Comparison of ENCODE assay signal across 11 mouse cellular contexts in the genomic region with DNA sequence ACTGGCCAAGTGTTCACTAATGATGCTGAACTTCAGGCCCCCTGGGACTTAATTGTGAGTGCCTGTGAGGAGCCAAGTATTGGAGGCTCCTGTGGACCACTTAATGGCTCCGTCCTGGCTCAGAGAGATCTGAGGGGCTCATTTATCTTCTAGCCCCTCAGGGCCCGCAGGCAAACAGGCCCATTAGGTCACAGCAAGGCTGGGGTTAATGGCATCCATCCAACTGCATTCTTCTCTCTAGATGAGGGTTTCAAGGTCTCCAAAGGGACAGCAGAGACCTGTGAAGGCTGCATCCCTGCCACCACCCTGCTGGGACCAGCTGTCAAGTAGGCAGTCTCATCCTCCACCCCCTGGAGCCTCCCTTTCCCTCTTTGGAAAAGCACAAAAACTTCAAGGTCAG. TPM values are rescaled to one million over a fixed set of nuclear protein-coding genes. Genes with fewer than 3 reads are reported as not detected.
A peak's percentile ranks its signal among the peaks of the same experiment; 100 is the strongest.
DNase-seq lines count a peak whose midpoint lies in the region; ATAC-seq and TF ChIP-seq lines count a peak whose summit lies in the region.
"Had no signal": no experiment of that assay in that cellular context is flagged by ENCODE, and none has a peak within 500 bp of the region (broad histone marks: within the 10 kb centered on the region; RNA-seq: fewer than 3 reads in every experiment).

No protein-coding gene starts in this region.

- no peak for TF ChIP-seq CTCF in thymus, adult 2 months (IDR thresholded peaks at IDR 0.05; ENCODE audit: borderline replicate concordance, control insufficient read depth, extremely low read depth, insufficient read depth, low read length, poor library complexity)

- peaks cover 39% of the 10 kb centered on the region for H3K4me1 ChIP-seq in heart, embryonic 10.5 days
- H3K4me1 ChIP-seq in forebrain, embryonic 13.5 days: peaks cover 26% of the 10 kb centered on the region
- peaks cover 34% of the 10 kb centered on the region for H3K4me1 ChIP-seq in midbrain, embryonic 10.5 days
- H3K4me1 ChIP-seq in thymus, adult 2 months (replicated peaks; ENCODE audit: control insufficient read depth, insufficient read depth, low read length): peaks cover 36% of the 10 kb centered on the region

- H3K9me3 ChIP-seq in heart, embryonic 10.5 days: no peaks in the 10 kb centered on the region
- no peaks in the 10 kb centered on the region for H3K9me3 ChIP-seq in forebrain, embryonic 13.5 days (replicated peaks)
- H3K9me3 ChIP-seq in midbrain, embryonic 10.5 days (replicated peaks): no peaks in the 10 kb centered on the region
- H3K9me3 ChIP-seq: lung, embryonic 15.5 days had no signal

- H3K9ac ChIP-seq in forebrain, embryonic 13.5 days: no peak overlapping the region
- H3K9ac ChIP-seq: lung, embryonic 15.5 days had no signal

- no peaks in the 10 kb centered on the region for H3K36me3 ChIP-seq in heart, embryonic 10.5 days
- no peaks in the 10 kb centered on the region for H3K36me3 ChIP-seq in forebrain, embryonic 13.5 days (ENCODE audit: poor library complexity, severe bottlenecking)
- no peaks in the 10 kb centered on the region for H3K36me3 ChIP-seq in midbrain, embryonic 10.5 days
- H3K36me3 ChIP-seq in thymus, adult 2 months (ENCODE audit: control insufficient read depth, insufficient read depth, low read length): peaks cover 65% of the 10 kb centered on the region
- H3K36me3 ChIP-seq: lung, embryonic 15.5 days had no signal

- no peak for DNase-seq in heart, embryonic 10.5 days (ENCODE audit: low spot score)
- no peak for DNase-seq in heart, adult 8-10 months (ENCODE audit: low spot score)
- peak; percentile 91 for DNase-seq in cerebellum, adult 11-12 months
- no peak for DNase-seq in midbrain, embryonic 10.5 days (ENCODE audit: low spot score)
- DNase-seq in ovary, adult 18-20 months (ENCODE audit: low spot score): no peak
- DNase-seq in thymus, adult 2 months: no peak
- DNase-seq in testis, postnatal 14 days (ENCODE audit: low spot score): no peak
- DNase-seq: gastrocnemius, postnatal 14 days had no signal

- no peak for TF ChIP-seq POLR2A in thymus, adult 2 months (IDR thresholded peaks at IDR 0.05; ENCODE audit: control insufficient read depth, extremely low read depth, insufficient read depth, low read length, poor library complexity)

- peak; percentile 46; the same call in 1 of the 2 replicates for ATAC-seq in forebrain, embryonic 13.5 days

- 19% methylated on average over 2 of the region's 2 CpGs for WGBS in heart, embryonic 10.5 days
- 24% methylated on average over 2 of the region's 2 CpGs for WGBS in forebrain, embryonic 13.5 days
- WGBS in midbrain, embryonic 10.5 days: 66% methylated on average over 2 of the region's 2 CpGs
- WGBS in thymus, adult 2 months: 100% methylated on average over 2 of the region's 2 CpGs

- peak overlapping the region; percentile 82 for H3K27ac ChIP-seq in heart, embryonic 10.5 days
- H3K27ac ChIP-seq in forebrain, embryonic 13.5 days: 0 out of 2 replicates have a peak overlapping the region, but pooled peaks have one; percentile 1
- peak overlapping the region; percentile 72 for H3K27ac ChIP-seq in midbrain, embryonic 10.5 days (replicated peaks)
- H3K27ac ChIP-seq in thymus, adult 2 months (ENCODE audit: control insufficient read depth, insufficient read depth, low read length): no peak overlapping the region
- H3K27ac ChIP-seq: layer of hippocampus, adult 2 months; lung, embryonic 15.5 days had no signal

- no peak overlapping the region for H3K4me3 ChIP-seq in heart, embryonic 10.5 days
- H3K4me3 ChIP-seq in forebrain, embryonic 13.5 days: no peak overlapping the region
- H3K4me3 ChIP-seq in midbrain, embryonic 10.5 days: no peak overlapping the region
- H3K4me3 ChIP-seq in thymus, adult 2 months (ENCODE audit: control insufficient read depth, insufficient read depth, low read length): no peak overlapping the region
- H3K4me3 ChIP-seq: layer of hippocampus, adult 2 months; lung, embryonic 15.5 days had no signal

- peaks cover 20% of the 10 kb centered on the region; the same call in 1 of the 2 replicates for H3K27me3 ChIP-seq in heart, embryonic 10.5 days (ENCODE audit: insufficient read depth, poor library complexity, severe bottlenecking)
- H3K27me3 ChIP-seq in forebrain, embryonic 13.5 days: no peaks in the 10 kb centered on the region
- H3K27me3 ChIP-seq in midbrain, embryonic 10.5 days (ENCODE audit: low read depth, poor library complexity, severe bottlenecking): no peaks in the 10 kb centered on the region
- H3K27me3 ChIP-seq in thymus, adult 2 months (ENCODE audit: control insufficient read depth, insufficient read depth, low read length): no peaks in the 10 kb centered on the region
- H3K27me3 ChIP-seq: lung, embryonic 15.5 days had no signal

- no peak overlapping the region for H3K4me2 ChIP-seq in forebrain, embryonic 13.5 days
- H3K4me2 ChIP-seq: lung, embryonic 15.5 days had no signal

RNA-seq across cellular contexts. Expression of gene Cd5, which starts 19.1 kb away (rescaled TPM):
- 0.18 and 0.28 TPM in 2 replicates for polyA plus RNA-seq in heart, embryonic 10.5 days (2016; fragmentation: Nextera tagmentation; extraction: Ambion mirVana)
- total RNA-seq in heart, adult 8-10 months (2022): under 1 TPM; 0.16 to 0.26 (median 0.21) TPM
- polyA plus RNA-seq in forebrain, embryonic 13.5 days (2015; fragmentation: Nextera tagmentation; extraction: Ambion mirVana): 0.26 TPM in 1 of 2 replicates, not detected in the other
- not detected in 2 replicates for polyA plus RNA-seq in midbrain, embryonic 10.5 days (2016; fragmentation: Nextera tagmentation; extraction: Ambion mirVana)
- 250 and 282 TPM in 2 replicates for polyA plus RNA-seq in thymus, adult 2 months (2012; rRNA removed)
- total RNA-seq: gastrocnemius, postnatal 14 days; layer of hippocampus, adult 2 months had no signal

RNA-seq across cellular contexts. Expression of gene Vps37c, which starts 31.2 kb away (rescaled TPM):
- polyA plus RNA-seq in heart, embryonic 10.5 days (2016; fragmentation: Nextera tagmentation; extraction: Ambion mirVana): 26.5 and 26.7 TPM in 2 replicates
- total RNA-seq in heart, adult 8-10 months (2022): 10 to 100 TPM; 21.0 to 25.1 (median 23.0) TPM
- 32.1 and 33.3 TPM in 2 replicates for polyA plus RNA-seq in forebrain, embryonic 13.5 days (2015; fragmentation: Nextera tagmentation; extraction: Ambion mirVana)
- 33.8 and 36.0 TPM in 2 replicates for polyA plus RNA-seq in midbrain, embryonic 10.5 days (2016; fragmentation: Nextera tagmentation; extraction: Ambion mirVana)
- 38.2 and 40.4 TPM in 2 replicates for polyA plus RNA-seq in thymus, adult 2 months (2012; rRNA removed)

RNA-seq across cellular contexts. Expression of gene Pga5, which starts 41.9 kb away (rescaled TPM):
- polyA plus RNA-seq in heart, embryonic 10.5 days (2016; fragmentation: Nextera tagmentation; extraction: Ambion mirVana): not detected in 2 replicates
- total RNA-seq in heart, adult 8-10 months (2022): not detected
- polyA plus RNA-seq in forebrain, embryonic 13.5 days (2015; fragmentation: Nextera tagmentation; extraction: Ambion mirVana): not detected in 2 replicates
- polyA plus RNA-seq in midbrain, embryonic 10.5 days (2016; fragmentation: Nextera tagmentation; extraction: Ambion mirVana): not detected in 2 replicates
- 0.46 and 0.59 TPM in 2 replicates for polyA plus RNA-seq in thymus, adult 2 months (2012; rRNA removed)
- total RNA-seq: gastrocnemius, postnatal 14 days; layer of hippocampus, adult 2 months had no signal
- polyA plus RNA-seq: lung, embryonic 15.5 days had no signal

Comparison
In these comparisons a context has a peak if more than half of its experiments do, and no peak if none do; other contexts are left out.
1. RNA of gene Cd5, which starts 19.1 kb away (polyA plus RNA-seq): 250 to 282 TPM in thymus, adult 2 months; 0.18 to 0.28 TPM in heart, embryonic 10.5 days, 0.26 TPM in forebrain, embryonic 13.5 days and not detected in midbrain, embryonic 10.5 days; every median in the first group is over 100 times any median in the second.